Mouse (Mus musculus) G1E-ER4 (cell line): ENCODE measurements around the gene Atp6ap2. TPM values are rescaled to one million over a fixed set of nuclear protein-coding genes. Genes with fewer than 3 reads are reported as not detected.

Experiments used
- GATA1 ChIP-seq: IDR thresholded peaks from one replicate; pipeline ENCODE4 v1.8.0; 2012; ENCODE audit warnings: low read length, inconsistent platforms
- polyA plus RNA-seq: library from polyadenylated mRNA; stranded (reverse); fragments of >175 nt; gene quantifications from 2 replicates; pipeline ENCODE4 v1.2.3, GENCODE M21; 2012

The Atp6ap2 gene
- polyA plus RNA-seq = 0.83 and 1.0 TPM in 2 replicates

DNA sequence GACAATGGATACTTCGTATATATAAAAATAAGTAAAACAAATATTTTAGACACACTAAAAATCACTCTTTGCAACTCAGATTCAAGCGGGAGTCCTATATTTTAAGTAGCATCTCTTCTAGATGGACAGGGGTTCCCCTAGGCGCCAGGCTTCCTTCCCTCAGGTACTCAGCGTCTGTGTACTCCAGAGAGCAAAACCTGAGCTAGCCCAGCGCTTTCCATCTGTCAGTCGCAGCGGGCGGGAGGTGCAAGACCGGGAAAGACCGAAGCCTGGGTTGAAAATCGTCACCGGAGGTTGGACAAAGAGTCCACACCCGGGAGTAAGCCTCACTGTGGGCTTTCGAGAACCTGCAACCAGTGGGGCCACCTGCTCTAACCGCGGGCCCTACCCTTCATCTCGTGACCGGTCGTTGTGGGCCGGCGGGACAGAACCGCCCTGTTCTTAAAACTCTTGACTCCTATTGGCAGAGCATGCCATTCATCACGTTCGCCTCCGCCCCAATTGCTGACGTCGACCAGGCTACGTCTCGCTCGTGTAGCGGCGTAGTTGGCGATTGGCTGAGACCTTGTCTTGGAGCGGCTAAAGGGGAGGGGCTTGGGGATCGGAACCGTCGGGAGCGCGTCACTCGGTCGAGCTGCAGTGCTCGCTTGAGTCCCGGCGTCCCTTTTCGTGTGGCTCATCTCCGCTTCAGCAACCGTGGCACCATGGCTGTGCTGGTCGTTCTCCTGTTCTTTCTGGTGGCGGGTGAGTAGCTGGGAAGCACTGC is at the start of gene Atp6ap2:
Gene Atp6ap2 (plus strand): TSS at position 610 of the 766 bp plus-strand sequence.
- no peak for TF ChIP-seq GATA1

DNA sequence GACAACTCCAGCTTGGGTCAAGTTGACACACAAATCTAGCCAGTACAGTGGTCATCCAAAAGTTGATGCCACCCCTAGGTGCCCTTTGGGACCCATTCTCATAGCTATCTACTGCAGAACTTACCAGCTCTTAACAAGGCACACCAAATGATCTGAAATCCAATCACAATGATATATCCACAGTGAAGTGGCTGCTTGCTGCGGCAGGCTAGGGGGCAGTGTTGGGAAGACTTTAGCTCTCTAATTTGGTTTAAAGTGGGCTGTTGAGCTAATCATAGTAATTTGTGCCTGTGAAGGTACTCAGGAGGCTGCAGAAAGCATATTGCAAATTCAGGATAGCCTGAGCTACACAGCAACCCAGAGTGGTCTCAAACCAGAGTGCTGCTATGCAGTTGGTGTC is 43.2 kb upstream of the Atp6ap2 start:
- TF ChIP-seq GATA1 = no peak

DNA sequence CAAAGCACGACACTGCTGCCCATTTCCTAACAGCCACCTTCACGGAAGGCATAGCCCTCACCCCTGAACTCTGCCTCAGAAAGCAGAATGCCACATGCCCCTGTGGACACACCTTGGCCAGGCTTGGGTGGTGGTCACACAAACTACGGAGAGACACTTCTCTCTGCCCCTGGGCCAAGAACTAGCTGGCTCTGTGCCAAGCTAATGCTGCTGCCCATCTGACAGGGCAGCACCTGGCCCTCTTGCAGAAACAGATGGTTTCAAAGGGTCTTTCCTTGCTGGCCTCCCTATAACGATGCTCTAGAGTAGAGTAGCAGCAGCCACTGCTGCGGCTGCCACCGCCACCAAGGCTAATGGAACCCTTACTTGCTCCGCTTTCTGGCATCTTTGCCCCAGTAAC is 30.5 kb upstream of the Atp6ap2 start:
- TF ChIP-seq GATA1 = no peak

DNA sequence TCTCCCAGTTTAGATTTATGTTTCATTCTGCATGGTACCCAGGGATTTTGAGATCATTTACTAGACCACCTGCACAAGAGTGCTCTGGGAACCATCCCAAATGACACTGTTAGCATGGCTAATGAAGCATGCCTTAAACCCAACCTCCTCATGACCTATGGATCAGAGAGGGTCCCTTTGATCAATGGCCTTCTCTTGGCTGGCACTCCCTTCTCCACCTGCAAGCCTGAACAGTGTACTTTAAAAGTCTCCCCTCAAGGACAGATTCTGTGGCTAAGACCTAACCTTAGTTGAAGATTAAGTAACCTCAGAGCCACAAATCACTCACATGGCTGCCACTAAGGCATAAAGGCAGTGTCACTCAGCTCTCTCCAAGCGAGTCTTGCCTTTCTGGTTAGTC is 16.2 kb upstream of the Atp6ap2 start:
- TF ChIP-seq GATA1 = no peak

DNA sequence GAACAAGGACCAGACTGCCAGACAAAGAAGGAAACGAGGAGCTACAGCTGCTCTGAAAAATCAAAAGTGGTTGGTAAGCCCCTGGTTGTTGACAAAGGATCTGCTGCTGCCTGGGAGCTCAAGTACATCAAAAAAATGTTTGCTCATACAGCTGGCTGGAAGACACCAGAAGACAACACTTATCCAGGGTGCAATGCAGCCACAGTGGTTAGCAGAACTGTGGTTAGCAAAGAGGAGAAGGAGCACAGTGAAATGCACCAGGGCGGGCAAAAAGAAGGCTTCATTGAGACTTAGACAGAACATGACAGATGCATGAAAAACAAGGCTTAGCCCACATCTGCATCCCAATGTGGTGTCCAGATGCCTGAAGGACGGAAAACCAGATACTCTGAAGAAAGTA is 9.7 kb upstream of the Atp6ap2 start:
- TF ChIP-seq GATA1 = no peak

DNA sequence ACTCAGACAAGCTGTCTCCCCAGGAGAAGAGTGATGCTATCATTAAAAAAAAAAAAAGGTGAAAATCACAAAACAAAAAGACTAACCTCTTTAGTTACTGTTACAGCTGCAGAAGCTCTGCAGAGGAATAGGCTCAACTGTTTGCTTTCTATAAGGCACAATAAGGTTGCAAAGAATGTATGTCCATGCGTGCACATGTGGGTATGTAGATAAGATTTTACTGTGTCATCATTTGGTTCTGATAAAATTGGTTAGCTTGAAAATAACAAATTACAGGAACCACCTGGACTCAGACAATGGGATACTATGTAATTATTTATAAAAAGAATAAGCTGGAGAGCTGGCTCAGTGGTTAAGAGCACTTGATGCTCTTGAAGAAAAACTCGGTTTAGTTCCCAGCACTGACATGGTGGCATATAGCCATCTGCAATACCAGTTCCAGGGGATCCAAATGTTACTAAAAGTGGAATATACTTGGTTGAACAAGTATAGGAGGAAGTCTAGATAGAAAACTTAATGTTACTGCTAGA is 9.2 kb upstream of the Atp6ap2 start:
- peak; percentile 13 for TF ChIP-seq GATA1

DNA sequence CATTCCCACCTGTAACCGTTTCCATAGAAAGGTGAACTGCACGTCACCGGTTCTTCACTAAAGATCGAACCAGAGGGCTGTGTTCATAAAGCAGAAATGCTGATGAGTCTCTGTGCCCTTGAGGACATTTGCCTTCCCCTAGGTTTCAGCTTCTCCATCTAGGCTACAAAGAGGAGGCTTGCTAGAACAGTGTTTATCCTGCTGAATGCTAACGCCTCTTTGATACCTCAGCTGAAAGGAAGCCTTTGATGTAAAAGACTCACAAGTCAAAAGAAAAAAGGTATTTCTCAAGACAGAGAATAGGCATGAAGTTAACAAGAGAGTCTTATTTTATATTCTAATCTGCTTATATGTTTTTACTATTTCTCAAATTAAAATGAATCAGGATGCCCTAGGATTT is 4.3 kb upstream of the Atp6ap2 start:
- TF ChIP-seq GATA1 = no peak

DNA sequence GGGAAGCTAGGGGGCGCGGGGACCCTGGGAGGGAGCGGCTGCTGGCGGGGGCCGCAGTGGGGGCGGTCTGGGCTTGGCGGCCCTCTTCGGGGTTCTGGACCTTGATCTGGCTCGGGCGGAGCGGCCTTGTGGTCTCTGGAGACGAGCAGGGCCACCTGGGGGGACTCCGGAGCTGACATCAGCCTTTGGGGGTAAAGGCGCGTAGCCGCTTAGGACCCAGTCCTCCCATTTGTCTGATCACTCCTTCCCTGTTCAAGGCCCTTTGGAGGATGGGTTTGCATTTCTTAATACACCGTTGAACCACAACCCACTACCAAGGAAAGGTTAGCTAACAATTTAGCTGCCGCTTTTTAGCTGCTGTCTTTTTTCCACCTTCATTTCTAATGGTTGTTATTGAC is 356 bp downstream of the Atp6ap2 start:
- no peak for TF ChIP-seq GATA1

DNA sequence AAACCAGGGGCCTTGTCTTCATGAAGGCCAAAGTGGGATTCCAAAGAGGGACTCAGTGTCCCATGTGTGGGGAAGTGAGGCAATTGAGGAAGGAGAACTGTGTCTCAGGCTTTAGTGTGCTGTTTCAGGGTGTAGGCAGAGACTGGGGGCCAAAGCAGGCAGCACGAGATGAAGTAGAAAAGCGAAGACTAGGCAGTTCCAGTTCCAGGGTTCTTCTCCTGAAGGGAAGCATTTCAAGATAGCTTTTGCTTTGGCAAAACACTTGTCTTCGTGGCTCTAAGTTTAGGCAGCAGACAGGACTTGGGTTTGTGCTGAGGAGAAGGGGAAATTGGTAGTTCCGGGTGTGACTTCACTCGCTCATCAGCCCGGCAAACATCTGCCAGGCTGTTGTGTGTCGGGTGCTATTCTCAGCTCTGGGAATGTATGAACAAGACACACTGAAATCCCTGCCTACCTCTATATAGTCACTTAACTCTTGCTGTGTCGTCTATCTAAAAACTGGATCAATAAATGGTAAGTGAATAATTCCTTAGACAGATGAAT is 3.9 kb downstream of the Atp6ap2 start:
- no peak for TF ChIP-seq GATA1

DNA sequence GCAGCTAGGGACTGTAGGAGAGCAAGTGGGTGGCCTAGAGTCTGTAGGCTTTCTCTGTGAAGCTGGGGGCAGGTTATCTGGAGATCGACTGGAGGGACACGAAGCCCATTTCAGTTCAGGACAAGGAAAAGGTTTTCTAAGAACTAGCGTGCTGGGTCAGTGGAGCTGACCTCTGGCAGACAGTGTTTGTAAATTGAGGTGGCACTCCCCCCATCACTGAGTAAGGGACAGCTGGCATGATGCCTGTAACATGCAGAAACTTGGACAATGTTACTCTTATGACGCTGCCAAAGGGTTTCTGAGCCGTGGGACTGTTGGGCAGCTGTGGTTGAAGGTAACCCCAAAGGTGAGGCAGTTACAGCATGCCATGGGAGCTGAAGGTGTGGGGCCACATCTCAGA is 4.4 kb downstream of the Atp6ap2 start:
- no peak for TF ChIP-seq GATA1

DNA sequence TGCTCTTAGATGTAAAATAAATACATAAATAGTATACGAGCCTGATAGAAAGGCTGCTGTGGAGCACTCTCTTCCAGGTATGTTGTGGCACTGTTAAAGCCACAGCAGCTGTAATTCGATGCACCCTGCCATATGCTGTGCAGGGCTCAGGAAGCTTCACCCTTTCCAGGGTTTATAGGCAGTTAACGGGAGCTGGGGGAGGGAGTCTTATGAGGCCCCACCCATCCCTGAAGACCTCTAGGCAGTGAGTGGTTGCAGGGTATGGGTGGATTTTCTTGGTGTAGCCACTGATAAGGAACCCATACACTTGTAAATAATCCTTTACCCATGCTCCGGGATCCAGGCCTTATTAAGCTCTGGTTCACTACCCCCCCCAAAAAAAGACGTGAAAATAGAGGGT is 6.2 kb downstream of the Atp6ap2 start:
- no peak for TF ChIP-seq GATA1

DNA sequence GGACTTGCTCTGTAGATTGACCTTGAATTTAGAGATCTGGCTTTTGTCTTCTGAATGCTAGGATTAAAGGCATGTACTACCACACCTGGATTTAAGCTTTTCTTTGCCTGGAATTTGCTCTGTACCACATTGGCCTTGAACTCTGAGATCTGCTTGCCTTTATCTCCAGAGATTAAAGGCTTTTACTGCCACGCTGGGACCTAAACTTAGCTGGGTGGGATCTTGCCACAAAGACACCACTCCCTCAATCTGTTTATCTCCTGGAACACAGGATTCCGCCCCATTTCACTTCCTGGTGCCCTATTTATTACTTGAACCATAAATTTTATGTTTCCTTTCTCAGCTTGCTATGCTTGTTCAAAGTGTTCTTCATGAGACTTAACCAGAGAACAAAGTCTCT is 23.6 kb downstream of the Atp6ap2 start:
- peak; percentile 40 for TF ChIP-seq GATA1

DNA sequence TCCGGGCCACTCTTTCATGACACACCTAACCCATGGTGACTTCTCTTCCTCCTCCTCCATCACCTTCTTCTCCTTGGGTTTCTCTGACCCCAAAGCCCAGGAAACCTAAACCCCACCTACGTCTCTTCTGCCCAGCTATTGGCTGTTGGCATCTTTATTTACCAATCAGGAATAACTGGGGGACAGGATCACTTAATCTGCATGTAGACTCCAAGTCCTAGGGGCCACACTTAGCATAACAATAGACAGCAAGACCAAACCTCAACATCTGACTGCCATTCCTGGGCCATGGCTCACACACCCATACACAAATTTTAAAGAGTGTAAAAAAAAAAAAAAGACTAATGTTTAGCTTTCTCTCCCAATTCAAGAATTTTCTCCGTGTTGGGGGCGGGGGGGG is 37.5 kb downstream of the Atp6ap2 start:
- no peak for TF ChIP-seq GATA1

DNA sequence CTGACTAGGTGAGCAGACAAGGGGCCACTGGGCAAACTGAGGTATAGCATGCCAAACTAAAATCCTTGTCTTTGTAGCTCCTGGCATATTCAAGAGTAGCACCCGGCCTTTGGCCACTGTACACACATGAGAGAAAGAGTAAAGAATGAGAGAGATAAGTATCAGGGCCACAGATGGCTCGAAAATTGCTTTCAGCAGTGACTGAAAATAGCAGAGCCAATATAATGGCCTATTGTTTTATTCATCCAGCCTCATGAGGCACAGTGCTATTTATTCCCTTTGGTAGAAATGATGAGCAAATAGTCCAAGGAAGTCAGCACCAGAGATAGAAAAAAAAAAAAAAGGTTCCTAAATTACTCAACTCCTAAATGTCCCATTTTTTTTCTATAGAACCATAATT is 57.4 kb downstream of the Atp6ap2 start:
- TF ChIP-seq GATA1 = no peak

DNA sequence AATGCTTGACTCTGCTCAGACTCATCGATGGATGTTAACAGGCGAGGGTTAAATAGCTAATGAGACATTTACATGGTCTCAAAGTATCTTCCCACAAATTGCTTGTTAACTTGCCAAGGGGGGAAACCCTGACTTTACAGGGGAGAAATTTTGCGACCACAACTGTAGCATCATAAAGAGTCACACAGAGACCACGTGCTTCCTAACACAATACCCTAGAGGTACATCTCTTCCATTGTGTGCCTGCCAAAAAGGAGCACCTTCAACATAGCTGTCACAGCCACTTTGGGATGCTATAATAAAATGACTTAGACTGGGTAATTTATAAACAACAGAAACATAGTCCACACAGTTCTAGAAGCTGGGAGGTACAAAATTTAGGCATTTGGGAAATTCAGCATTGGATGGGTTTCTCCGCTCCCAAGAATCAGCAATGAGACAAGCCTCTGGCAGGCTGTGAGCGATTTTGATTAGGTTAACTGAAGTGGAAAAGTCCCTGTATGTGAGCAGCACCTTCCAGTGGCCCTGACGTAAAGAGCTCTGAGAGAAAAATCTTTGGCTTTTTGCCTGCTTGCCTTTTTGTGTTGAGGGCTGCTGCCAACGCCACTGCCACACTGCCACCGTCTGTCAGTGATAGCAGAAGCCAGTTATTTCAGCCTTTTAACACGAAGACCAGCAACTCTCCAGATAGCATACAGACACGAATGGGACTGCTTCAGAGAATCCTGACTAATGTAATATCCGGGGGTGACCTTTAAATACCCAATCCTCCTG is 58.1 kb downstream of the Atp6ap2 start:
- TF ChIP-seq GATA1 = no peak

DNA sequence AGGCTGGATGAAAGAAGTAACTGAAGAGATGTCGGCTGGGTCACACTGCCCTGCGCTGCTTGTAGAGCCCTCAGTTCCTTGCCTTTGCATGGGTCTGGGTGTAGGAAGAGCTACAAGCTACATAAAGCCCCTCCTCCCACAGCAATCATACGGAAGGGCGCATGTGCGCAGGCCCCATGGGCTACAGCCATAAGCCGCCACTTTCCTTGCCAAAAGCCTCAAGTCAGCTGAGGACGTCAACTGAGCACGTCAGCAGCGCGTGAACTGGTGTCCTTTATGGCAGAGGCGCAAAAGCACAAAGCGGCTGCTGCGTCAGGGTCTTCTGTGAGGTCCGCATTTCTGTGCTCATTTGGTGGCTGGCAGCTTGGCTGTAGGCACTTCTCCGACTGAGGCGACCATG is 64.3 kb downstream of the Atp6ap2 start:
- no peak for TF ChIP-seq GATA1

DNA sequence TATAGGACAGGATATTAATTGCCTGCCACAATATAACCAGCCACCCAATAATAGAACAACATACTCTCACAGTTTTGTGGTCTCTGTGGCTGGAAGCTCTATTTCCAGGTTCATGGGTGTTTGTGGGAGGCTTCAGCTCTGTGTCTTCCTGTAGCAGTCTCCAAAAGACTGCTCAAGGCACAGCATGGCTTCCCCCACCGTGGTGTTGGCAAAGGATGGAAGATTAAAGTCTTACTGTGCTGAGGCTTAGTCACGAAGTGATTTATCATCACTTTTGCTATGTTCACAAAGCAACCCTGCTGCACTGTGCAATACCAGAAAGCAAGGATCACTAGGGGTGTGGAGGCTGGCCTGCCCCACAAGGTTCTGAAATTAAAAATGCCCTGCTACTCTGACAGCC is 66.3 kb downstream of the Atp6ap2 start:
- no peak for TF ChIP-seq GATA1

Other genes starting within 250 kb of the Atp6ap2 start
- gene 1810030O07Rik, start 85.9 kb downstream of the Atp6ap2 start, polyA plus RNA-seq = 3.9 and 4.5 TPM in 2 replicates
- gene Med14, start 174.3 kb downstream of the Atp6ap2 start, polyA plus RNA-seq = 7.8 and 7.9 TPM in 2 replicates